Mouse (Mus musculus): Measurements from ENCODE around the gene Slc25a23.

The Slc25a23 gene

GRCm38 (mm10) chr17:57059486-57059977, at the start of gene Slc25a23:
Gene Slc25a23 (minus strand): TSS chr17:57059863.
- DNase-seq: peak; percentile 63 to 72

GRCm38 (mm10) chr17:57108666-57109171, 49.1 kb upstream of the Slc25a23 start:
- DNase-seq: no peak

GRCm38 (mm10) chr17:57108040-57108665, 48.5 kb upstream of the Slc25a23 start:
- DNase-seq: no peak

GRCm38 (mm10) chr17:57107064-57107463, 47.4 kb upstream of the Slc25a23 start:
- no peak for DNase-seq

GRCm38 (mm10) chr17:57106035-57106368, 46.3 kb upstream of the Slc25a23 start:
- no peak for DNase-seq

GRCm38 (mm10) chr17:57105181-57106034, 45.7 kb upstream of the Slc25a23 start, which contains the start of gene Tnfsf9:
Gene Tnfsf9 (plus strand): TSS chr17:57105325.
- peak; percentile 18 to 31 for DNase-seq

GRCm38 (mm10) chr17:57104496-57104895, 44.8 kb upstream of the Slc25a23 start:
- no peak for DNase-seq

GRCm38 (mm10) chr17:57102276-57102675, 42.6 kb upstream of the Slc25a23 start:
- DNase-seq: no peak

GRCm38 (mm10) chr17:57099629-57100325, 40.1 kb upstream of the Slc25a23 start:
- no peak for DNase-seq

GRCm38 (mm10) chr17:57098321-57098720, 38.7 kb upstream of the Slc25a23 start:
- no peak for DNase-seq

- peak; percentile 70 to 76 for DNase-seq
Measured at GRCm38 (mm10) chr17:57096623-57096920, 36.9 kb upstream of the Slc25a23 start.

GRCm38 (mm10) chr17:57095855-57096622, 36.4 kb upstream of the Slc25a23 start:
- no peak for DNase-seq

GRCm38 (mm10) chr17:57094222-57094621, 34.6 kb upstream of the Slc25a23 start:
- no peak for DNase-seq

GRCm38 (mm10) chr17:57087049-57087832, 27.6 kb upstream of the Slc25a23 start, which contains the start of gene Tubb4a:
Gene Tubb4a (minus strand): TSS chr17:57087782.
- no peak for DNase-seq

GRCm38 (mm10) chr17:57085970-57086757, 26.5 kb upstream of the Slc25a23 start:
- DNase-seq: no peak

- no peak for DNase-seq
Measured at GRCm38 (mm10) chr17:57082481-57082880, 22.8 kb upstream of the Slc25a23 start.

- no peak for DNase-seq
Measured at GRCm38 (mm10) chr17:57081234-57081842, 21.7 kb upstream of the Slc25a23 start.

GRCm38 (mm10) chr17:57079919-57080318, 20.3 kb upstream of the Slc25a23 start:
- DNase-seq: no peak

- peak; percentile 77 to 86 for DNase-seq
Measured at GRCm38 (mm10) chr17:57078336-57078735, 18.7 kb upstream of the Slc25a23 start, which contains the start of gene Dennd1c. Gene Dennd1c (minus strand): TSS chr17:57078514.

GRCm38 (mm10) chr17:57076916-57077315, 17.3 kb upstream of the Slc25a23 start:
- DNase-seq: no peak

All from thymus, adult 18-20 months (tissue).